Mouse (Mus musculus): ENCODE measurements around the gene Bnipl. TPM values are rescaled to one million over a fixed set of nuclear protein-coding genes. Genes with fewer than 3 reads are reported as not detected.

Gene Bnipl
- polyA plus RNA-seq, 1 experiment, result 0.53 TPM

- no peak for DNase-seq (ENCODE audit: low read depth)
- no peak for TF ChIP-seq POLR2A (IDR thresholded peaks at IDR 0.05; ENCODE audit: borderline replicate concordance, extremely low read depth, insufficient read depth, insufficient read length, poor library complexity, severe bottlenecking)
- TF ChIP-seq CTCF (IDR thresholded peaks at IDR 0.05; ENCODE audit: borderline replicate concordance, extremely low read depth, insufficient read depth, insufficient read length), result no peak
Observed at GRCm38 (mm10) chr3:95256931-95257330, 5.9 kb upstream of the Bnipl start.

- no peak for DNase-seq (ENCODE audit: low read depth)
- no peak for TF ChIP-seq POLR2A (IDR thresholded peaks at IDR 0.05; ENCODE audit: borderline replicate concordance, extremely low read depth, insufficient read depth, insufficient read length, poor library complexity, severe bottlenecking)
- TF ChIP-seq CTCF (IDR thresholded peaks at IDR 0.05; ENCODE audit: borderline replicate concordance, extremely low read depth, insufficient read depth, insufficient read length), result no peak
Observed at GRCm38 (mm10) chr3:95250361-95250760, 632 bp downstream of the Bnipl start.

GRCm38 (mm10) chr3:95247660-95248336 lies 3.2 kb downstream of the Bnipl start:
- DNase-seq (ENCODE audit: low read depth), result no peak
- no peak for TF ChIP-seq CTCF (IDR thresholded peaks at IDR 0.05; ENCODE audit: borderline replicate concordance, extremely low read depth, insufficient read depth, insufficient read length)
- TF ChIP-seq POLR2A (IDR thresholded peaks at IDR 0.05; ENCODE audit: borderline replicate concordance, extremely low read depth, insufficient read depth, insufficient read length, poor library complexity, severe bottlenecking), result no peak

GRCm38 (mm10) chr3:95246465-95247231 lies 4.3 kb downstream of the Bnipl start:
- TF ChIP-seq CTCF (IDR thresholded peaks at IDR 0.05; ENCODE audit: borderline replicate concordance, extremely low read depth, insufficient read depth, insufficient read length), result no peak
- no peak for TF ChIP-seq POLR2A (IDR thresholded peaks at IDR 0.05; ENCODE audit: borderline replicate concordance, extremely low read depth, insufficient read depth, insufficient read length, poor library complexity, severe bottlenecking)
- DNase-seq (ENCODE audit: low read depth), result peak; percentile 62

GRCm38 (mm10) chr3:95243086-95243485 lies 7.9 kb downstream of the Bnipl start:
- DNase-seq (ENCODE audit: low read depth), result no peak
- TF ChIP-seq POLR2A (IDR thresholded peaks at IDR 0.05; ENCODE audit: borderline replicate concordance, extremely low read depth, insufficient read depth, insufficient read length, poor library complexity, severe bottlenecking), result no peak
- TF ChIP-seq CTCF (IDR thresholded peaks at IDR 0.05; ENCODE audit: borderline replicate concordance, extremely low read depth, insufficient read depth, insufficient read length), result no peak

- no peak for TF ChIP-seq CTCF (IDR thresholded peaks at IDR 0.05; ENCODE audit: borderline replicate concordance, extremely low read depth, insufficient read depth, insufficient read length)
- TF ChIP-seq POLR2A (IDR thresholded peaks at IDR 0.05; ENCODE audit: borderline replicate concordance, extremely low read depth, insufficient read depth, insufficient read length, poor library complexity, severe bottlenecking), result no peak
- DNase-seq (ENCODE audit: low read depth), result no peak
Observed at GRCm38 (mm10) chr3:95241498-95241897, 9.5 kb downstream of the Bnipl start, which contains the start of gene Gm128. Gm128 (minus strand) TSS chr3:95241598.

- TF ChIP-seq POLR2A (IDR thresholded peaks at IDR 0.05; ENCODE audit: borderline replicate concordance, extremely low read depth, insufficient read depth, insufficient read length, poor library complexity, severe bottlenecking) (no peak), CTCF (IDR thresholded peaks at IDR 0.05; ENCODE audit: borderline replicate concordance, extremely low read depth, insufficient read depth, insufficient read length) (no peak)
- no peak for DNase-seq (ENCODE audit: low read depth)
Observed at GRCm38 (mm10) chr3:95240900-95241299, 10.1 kb downstream of the Bnipl start.

- no peak for DNase-seq (ENCODE audit: low read depth)
- TF ChIP-seq CTCF (IDR thresholded peaks at IDR 0.05; ENCODE audit: borderline replicate concordance, extremely low read depth, insufficient read depth, insufficient read length) (no peak), POLR2A (IDR thresholded peaks at IDR 0.05; ENCODE audit: borderline replicate concordance, extremely low read depth, insufficient read depth, insufficient read length, poor library complexity, severe bottlenecking) (no peak)
Observed at GRCm38 (mm10) chr3:95239971-95240370, 11.0 kb downstream of the Bnipl start.

- TF ChIP-seq POLR2A (IDR thresholded peaks at IDR 0.05; ENCODE audit: borderline replicate concordance, extremely low read depth, insufficient read depth, insufficient read length, poor library complexity, severe bottlenecking) (no peak), CTCF (IDR thresholded peaks at IDR 0.05; ENCODE audit: borderline replicate concordance, extremely low read depth, insufficient read depth, insufficient read length) (no peak)
Observed at GRCm38 (mm10) chr3:95239022-95239421, 12.0 kb downstream of the Bnipl start.

GRCm38 (mm10) chr3:95237541-95238099 lies 13.4 kb downstream of the Bnipl start:
- TF ChIP-seq POLR2A (IDR thresholded peaks at IDR 0.05; ENCODE audit: borderline replicate concordance, extremely low read depth, insufficient read depth, insufficient read length, poor library complexity, severe bottlenecking) (no peak), CTCF (IDR thresholded peaks at IDR 0.05; ENCODE audit: borderline replicate concordance, extremely low read depth, insufficient read depth, insufficient read length) (no peak)
- no peak for DNase-seq (ENCODE audit: low read depth)

More at GRCm38 (mm10) chr3:95239022-95239421, 12.0 kb downstream of the Bnipl start:
- DNase-seq (ENCODE audit: low read depth), result no peak

Data from brain, embryonic 14.5 days (tissue).